Mouse (Mus musculus) lung, embryonic 14.5 days (tissue): ENCODE data around the gene Hist1h3d. TPM values are rescaled to one million over a fixed set of nuclear protein-coding genes. Genes with fewer than 3 reads are reported as not detected.
"Not testable (repeated sequence)": the region's sequence is repeated elsewhere in the genome, so short reads cannot be mapped to it uniquely, and the experiment has no call there.

ENCODE experiments used
- ATAC-seq: fragments of 200-750 bp; cut with Nextera tagmentation; 2 replicates; pipeline ENCODE4 v1.8.0; 2017; ENCODE audit warnings: mild to moderate bottlenecking, moderate TSS enrichment, moderate library complexity; ENCODE audit not compliant: insufficient read depth
- DNase-seq: peaks from one replicate; pipeline ENCODE4 v3.0.0-alpha.2; 2015
- H3K27ac ChIP-seq: fragments of 300-500 bp; sonication (generic); 2 replicates; pipeline ENCODE4 v1.5.1; 2014; ENCODE audit warnings: low read depth, mild to moderate bottlenecking, moderate library complexity
- H3K27me3 ChIP-seq: fragments of 300-500 bp; sonication (generic); 2 replicates; pipeline ENCODE4 v1.6.1; 2014; ENCODE audit warnings: low read length, control low read depth; ENCODE audit not compliant: insufficient read depth
- H3K36me3 ChIP-seq: fragments of 300-500 bp; sonication (generic); 2 replicates; pipeline ENCODE4 v1.6.1; 2014; ENCODE audit warnings: control low read depth; ENCODE audit not compliant: insufficient read depth
- H3K4me1 ChIP-seq: fragments of 300-500 bp; sonication (generic); 2 replicates; pipeline ENCODE4 v1.6.1; 2014; ENCODE audit warnings: antibody characterized with exemption, control low read depth; ENCODE audit not compliant: insufficient read depth
- H3K4me2 ChIP-seq: fragments of 300-500 bp; sonication (generic); 2 replicates; pipeline ENCODE4 v1.6.1; 2014; ENCODE audit warnings: mild to moderate bottlenecking
- H3K4me3 ChIP-seq: fragments of 300-500 bp; sonication (generic); 2 replicates; pipeline ENCODE4 v1.5.1; 2014; ENCODE audit warnings: low read depth, low read length
- H3K9ac ChIP-seq: fragments of 300-500 bp; sonication (generic); 2 replicates; pipeline ENCODE4 v1.6.1; 2014
- H3K9me3 ChIP-seq: fragments of 300-500 bp; sonication (generic); 2 replicates; pipeline ENCODE4 v1.6.1; 2016; ENCODE audit warnings: low read depth, low read length, control low read depth
- CTCF ChIP-seq: IDR thresholded peaks from 2 replicates; pipeline ENCODE4 v1.5.1; 2016; ENCODE audit warnings: antibody characterized with exemption, low read depth
- WGBS: fragments of 180-500 bp; shearing (Covaris S2); extraction: QIAGEN DNeasy Blood & Tissue Kit; methylation state at CpG from one replicate; pipeline ENCODE4 v1.1.7; 2014; 5-methylcytosine and 5-hydroxymethylcytosine counted together
- polyA plus RNA-seq: library from polyadenylated mRNA; unstranded; fragments of >200 nt; fragmentation: Nextera tagmentation; extraction: Ambion mirVana; gene quantifications from 2 replicates; pipeline ENCODE4 v1.2.1, GENCODE M21; 2014

Gene Hist1h3d
- polyA plus RNA-seq, 1 experiment from 2014 or later, result 13.9 TPM

DNA sequence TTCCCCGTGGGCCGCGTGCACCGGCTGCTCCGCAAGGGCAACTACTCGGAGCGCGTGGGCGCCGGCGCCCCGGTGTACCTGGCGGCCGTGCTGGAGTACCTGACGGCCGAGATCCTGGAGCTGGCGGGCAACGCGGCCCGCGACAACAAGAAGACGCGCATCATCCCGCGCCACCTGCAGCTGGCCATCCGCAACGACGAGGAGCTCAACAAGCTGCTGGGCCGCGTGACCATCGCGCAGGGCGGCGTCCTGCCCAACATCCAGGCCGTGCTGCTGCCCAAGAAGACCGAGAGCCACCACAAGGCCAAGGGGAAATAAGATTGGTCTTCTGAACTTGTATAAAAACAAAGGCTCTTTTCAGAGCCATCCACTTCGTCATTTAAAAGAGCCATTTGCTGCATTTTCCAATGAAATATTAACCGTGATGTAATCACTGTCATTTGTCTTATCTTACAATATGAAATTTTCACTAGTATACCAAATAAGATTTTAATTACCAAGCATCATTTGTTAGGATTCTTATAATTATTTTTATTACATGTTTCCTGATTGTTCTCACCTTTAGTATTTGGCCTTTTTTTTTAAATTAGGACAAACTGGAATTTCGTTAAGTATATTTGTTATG is 905 bp upstream of the Hist1h3d start:
- Histone ChIP-seq H3K27ac (peak overlapping the region; percentile 99), H3K9ac (peak overlapping the region; percentile 49), H3K4me3 (peak overlapping the region; percentile 45), H3K4me2 (peak overlapping the region; percentile 87)
- under 1% methylated on average over 5 of the region's 39 CpGs for WGBS
- peak; percentile 64 for DNase-seq
- H3K36me3 ChIP-seq, H3K4me1 ChIP-seq, H3K9me3 ChIP-seq, H3K27me3 ChIP-seq: not testable (repeated sequence)
- peak; percentile 0; the same call in 1 of the 2 replicates for ATAC-seq

- not testable (repeated sequence) for H3K9me3 ChIP-seq, H3K27me3 ChIP-seq, H3K36me3 ChIP-seq, DNase-seq, ATAC-seq, H3K4me1 ChIP-seq
- Histone ChIP-seq H3K27ac (peak overlapping the region; percentile 97), H3K4me3 (peak overlapping the region; percentile 45), H3K4me2 (peak overlapping the region; percentile 79), H3K9ac (peak overlapping the region; percentile 82)
- 1% methylated on average over 12 of the region's 40 CpGs for WGBS
These were observed 326 bp downstream of the Hist1h3d start for GRCm38 (mm10) chr13:23575864-23576313.

- no peak for TF ChIP-seq CTCF
- H3K4me1 ChIP-seq, result 0 out of 2 replicates have a peak, but pooled peaks cover 4% of the 10 kb centered on the region
- H3K9ac ChIP-seq, result peak overlapping the region; percentile 82
- peak; percentile 63 for DNase-seq
- H3K27me3 ChIP-seq, result no peaks in the 10 kb centered on the region
- peak overlapping the region; percentile 79 for H3K4me2 ChIP-seq
- ATAC-seq, result no peak
- no peaks in the 10 kb centered on the region for H3K9me3 ChIP-seq
- H3K36me3 ChIP-seq, result no peaks in the 10 kb centered on the region
- WGBS, result 3% methylated on average over 7 of the region's 7 CpGs
- peak overlapping the region; percentile 97 for H3K27ac ChIP-seq
- H3K4me3 ChIP-seq, result peak overlapping the region; percentile 45
These were observed 853 bp downstream of the Hist1h3d start for GRCm38 (mm10) chr13:23576351-23576881.

DNA sequence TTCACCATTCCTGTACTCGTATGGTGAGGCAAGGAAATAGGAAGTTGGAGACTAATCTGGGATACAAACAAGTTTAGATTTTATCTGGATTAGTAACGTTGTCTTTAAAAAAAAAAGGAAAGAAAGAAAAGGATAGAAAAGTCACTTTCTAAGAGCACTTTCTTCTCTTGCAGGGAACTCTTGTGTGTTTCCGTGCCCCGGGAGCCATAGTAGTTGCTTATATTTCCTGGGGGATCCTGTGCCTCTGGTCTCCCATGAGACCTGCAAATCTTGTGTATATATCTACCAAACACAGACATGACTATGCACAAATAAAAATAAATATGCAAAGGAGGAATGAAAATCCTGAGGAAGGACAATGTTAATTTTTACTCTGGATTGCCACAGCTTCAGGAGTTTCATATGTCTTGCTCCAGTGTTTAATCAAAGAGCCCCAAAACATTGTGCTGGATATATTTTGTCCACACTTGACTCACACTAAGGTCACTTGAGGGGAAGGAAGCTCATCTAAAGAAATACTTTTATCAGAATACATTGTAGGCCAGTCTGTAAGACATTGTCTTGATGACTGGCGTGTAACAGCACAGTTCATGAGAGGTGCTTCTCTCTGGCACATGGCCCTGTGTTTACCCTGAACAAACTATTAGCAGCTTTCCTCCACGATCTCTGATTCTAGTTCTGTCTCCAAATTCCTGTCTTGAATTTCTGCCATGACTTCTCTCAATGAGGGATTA is 1.5 kb downstream of the Hist1h3d start:
- Histone ChIP-seq H3K9me3 (no peaks in the 10 kb centered on the region), H3K9ac (peak overlapping the region; percentile 82), H3K4me1 (0 out of 2 replicates have a peak, but pooled peaks cover 4% of the 10 kb centered on the region), H3K4me3 (peak overlapping the region; percentile 45), H3K27me3 (no peaks in the 10 kb centered on the region), H3K4me2 (peak overlapping the region; percentile 79), H3K36me3 (no peaks in the 10 kb centered on the region), H3K27ac (peak overlapping the region; percentile 97)
- 24% methylated on average over 6 of the region's 6 CpGs for WGBS
- ATAC-seq (no peak), DNase-seq (peak; percentile 60)
- TF ChIP-seq CTCF, result no peak

DNA sequence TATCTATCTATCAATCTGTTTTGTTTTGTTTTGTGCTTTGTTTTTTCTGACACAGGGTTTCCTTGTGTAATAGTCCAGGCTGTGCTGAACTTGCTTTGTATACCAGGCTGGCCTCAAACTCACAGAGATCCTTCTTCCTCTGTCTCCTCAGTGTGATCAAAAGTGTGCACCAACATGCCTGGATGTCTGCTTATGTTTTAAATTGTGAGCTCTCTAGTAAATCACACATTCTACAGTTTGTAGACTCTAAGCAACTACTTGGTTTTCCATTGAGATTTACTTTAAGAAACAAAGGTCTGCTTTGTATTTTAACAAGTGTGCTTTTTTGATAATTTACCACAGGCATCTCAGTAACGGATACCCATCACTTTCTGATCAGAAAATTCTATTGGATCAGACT is 2.3 kb downstream of the Hist1h3d start:
- no peak for TF ChIP-seq CTCF
- Histone ChIP-seq H3K9me3 (no peaks in the 10 kb centered on the region), H3K4me3 (no peak overlapping the region), H3K4me1 (0 out of 2 replicates have a peak, but pooled peaks cover 4% of the 10 kb centered on the region), H3K27me3 (no peaks in the 10 kb centered on the region), H3K9ac (no peak overlapping the region), H3K27ac (peak overlapping the region; percentile 76; the same call in 1 of the 2 replicates), H3K36me3 (no peaks in the 10 kb centered on the region), H3K4me2 (0 out of 2 replicates have a peak overlapping the region, but pooled peaks have one; percentile 27)
- 81% methylated on average over 1 of the region's 1 CpGs for WGBS
- DNase-seq, result peak; percentile 19
- ATAC-seq, result no peak

GRCm38 (mm10) chr13:23581408-23582218 is 6.0 kb downstream of the Hist1h3d start, which contains the start of gene Hist1h4d:
TSS of gene Hist1h4d (plus strand) at chr13:23581598.
- DNase-seq (peak; percentile 99), ATAC-seq (peak; percentile 90)
- Histone ChIP-seq H3K27me3 (no peaks in the 10 kb centered on the region), H3K4me2 (peak within 1 kb of the TSS; percentile 86), H3K4me3 (peak within 1 kb of the TSS; percentile 58), H3K9ac (peak within 1 kb of the TSS; percentile 84), H3K36me3 (no peaks in the 10 kb centered on the region), H3K9me3 (no peaks in the 10 kb centered on the region), H3K4me1 (peaks cover 16% of the 10 kb centered on the region), H3K27ac (peak within 1 kb of the TSS; percentile 99)
- WGBS, result under 1% methylated on average over 43 of the region's 43 CpGs
- TF ChIP-seq CTCF, result no peak
